Mouse (Mus musculus) hindbrain, embryonic 10.5 days (tissue): ENCODE data around the gene Lclat1. TPM values are rescaled to one million over a fixed set of nuclear protein-coding genes. Genes with fewer than 3 reads are reported as not detected.

ENCODE experiments used
- DNase-seq: peaks from one replicate; pipeline ENCODE4 v3.0.0-alpha.2; 2017; ENCODE audit warnings: low spot score
- H3K27ac ChIP-seq: fragments of 300-500 bp; sonication (generic); 2 replicates; pipeline ENCODE4 v1.5.1; 2016; ENCODE audit warnings: mild to moderate bottlenecking, moderate library complexity
- H3K27me3 ChIP-seq: fragments of 300-500 bp; sonication (generic); 2 replicates; pipeline ENCODE4 v1.6.1; 2016; ENCODE audit warnings: mild to moderate bottlenecking; ENCODE audit not compliant: poor library complexity, insufficient read depth, severe bottlenecking
- H3K36me3 ChIP-seq: fragments of 300-500 bp; sonication (generic); 2 replicates; pipeline ENCODE4 v1.6.1; 2016; ENCODE audit warnings: mild to moderate bottlenecking, moderate library complexity
- H3K4me1 ChIP-seq: fragments of 300-500 bp; sonication (generic); replicated peaks from 2 replicates; pipeline ENCODE4 v1.6.1; 2016; ENCODE audit warnings: mild to moderate bottlenecking
- H3K4me3 ChIP-seq: fragments of 300-500 bp; sonication (generic); 2 replicates; pipeline ENCODE4 v1.5.1; 2016; ENCODE audit warnings: mild to moderate bottlenecking, moderate library complexity
- H3K9me3 ChIP-seq: fragments of 300-500 bp; sonication (generic); 2 replicates; pipeline ENCODE4 v1.6.1; 2016; ENCODE audit warnings: mild to moderate bottlenecking, moderate library complexity
- WGBS: fragments of 180-500 bp; shearing (Covaris S2); methylation state at CpG from one replicate; pipeline ENCODE4 v1.1.7; 2016; 5-methylcytosine and 5-hydroxymethylcytosine counted together
- polyA plus RNA-seq: library from polyadenylated mRNA; unstranded; fragments of >200 nt; fragmentation: Nextera tagmentation; extraction: Ambion mirVana; gene quantifications from 2 replicates; pipeline ENCODE4 v1.2.1, GENCODE M21; 2016

Gene Lclat1
- polyA plus RNA-seq, 1 experiment from 2014 or later: 10.5 TPM

GRCm38 (mm10) chr17:73096484-73096883 is 11.3 kb upstream of the Lclat1 start:
- DNase-seq: peak; percentile 29
- no peaks in the 10 kb centered on the region for H3K36me3 ChIP-seq
- H3K4me3 ChIP-seq: no peak overlapping the region
- no peaks in the 10 kb centered on the region for H3K4me1 ChIP-seq
- no peak overlapping the region for H3K27ac ChIP-seq
- no peaks in the 10 kb centered on the region for H3K9me3 ChIP-seq
- 35% methylated on average over 5 of the region's 5 CpGs for WGBS
- H3K27me3 ChIP-seq: no peaks in the 10 kb centered on the region

- no peaks in the 10 kb centered on the region for H3K9me3 ChIP-seq
- DNase-seq: no peak
- 81% methylated on average over 1 of the region's 1 CpGs for WGBS
- H3K36me3 ChIP-seq: no peaks in the 10 kb centered on the region
- H3K4me3 ChIP-seq: no peak overlapping the region
- no peaks in the 10 kb centered on the region for H3K4me1 ChIP-seq
- no peak overlapping the region for H3K27ac ChIP-seq
- H3K27me3 ChIP-seq: no peaks in the 10 kb centered on the region
Observed at GRCm38 (mm10) chr17:73098636-73099035, 9.1 kb upstream of the Lclat1 start.

DNA sequence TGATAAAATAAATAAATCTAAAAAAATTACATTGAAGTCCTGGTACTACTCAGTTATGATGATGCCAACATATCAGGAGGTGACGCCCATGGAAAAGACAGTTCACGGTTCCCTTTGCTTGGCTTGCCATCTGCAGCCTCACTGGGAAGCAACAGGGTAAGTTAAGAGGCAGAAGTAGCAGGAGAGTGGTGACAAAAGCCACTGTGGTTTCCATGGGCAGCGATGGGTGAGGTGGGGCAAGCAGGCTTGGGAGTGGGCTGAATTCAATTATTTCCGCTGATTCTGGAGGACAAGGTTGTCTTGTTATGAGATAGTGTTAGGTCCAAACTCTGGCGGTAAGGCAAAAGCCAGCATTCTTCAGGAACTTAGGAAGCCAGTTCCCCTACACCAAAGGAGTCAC is 7.4 kb upstream of the Lclat1 start:
- Histone ChIP-seq H3K27ac (no peak overlapping the region), H3K4me1 (no peaks in the 10 kb centered on the region), H3K27me3 (no peaks in the 10 kb centered on the region), H3K4me3 (no peak overlapping the region), H3K36me3 (no peaks in the 10 kb centered on the region), H3K9me3 (no peaks in the 10 kb centered on the region)
- WGBS: 87% methylated on average over 5 of the region's 5 CpGs
- DNase-seq: no peak

DNA sequence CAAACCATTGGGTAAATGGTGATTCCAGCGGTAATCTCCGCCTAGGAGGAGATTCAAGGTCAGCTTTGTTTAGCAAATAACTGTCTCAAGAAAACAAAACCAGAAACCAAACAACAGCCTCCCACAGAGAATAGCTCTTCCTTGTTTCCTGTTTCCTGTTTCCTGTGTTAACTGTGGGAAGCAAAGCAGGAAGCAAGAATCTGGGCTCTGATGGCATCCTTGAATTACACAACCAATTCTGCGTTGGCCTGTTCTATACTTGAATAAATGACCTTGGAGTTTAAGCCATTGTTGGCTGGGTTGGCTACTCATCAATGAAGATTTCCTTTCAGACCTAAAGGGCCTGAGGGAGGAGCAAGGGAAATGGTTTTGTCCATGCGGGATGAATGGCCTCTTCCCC is 5.2 kb upstream of the Lclat1 start:
- Histone ChIP-seq H3K36me3 (no peaks in the 10 kb centered on the region), H3K27ac (no peak overlapping the region), H3K4me1 (peaks cover 4% of the 10 kb centered on the region; the same call in 1 of the 2 replicates), H3K4me3 (no peak overlapping the region), H3K9me3 (no peaks in the 10 kb centered on the region), H3K27me3 (no peaks in the 10 kb centered on the region)
- no peak for DNase-seq
- WGBS: 85% methylated on average over 4 of the region's 4 CpGs

DNA sequence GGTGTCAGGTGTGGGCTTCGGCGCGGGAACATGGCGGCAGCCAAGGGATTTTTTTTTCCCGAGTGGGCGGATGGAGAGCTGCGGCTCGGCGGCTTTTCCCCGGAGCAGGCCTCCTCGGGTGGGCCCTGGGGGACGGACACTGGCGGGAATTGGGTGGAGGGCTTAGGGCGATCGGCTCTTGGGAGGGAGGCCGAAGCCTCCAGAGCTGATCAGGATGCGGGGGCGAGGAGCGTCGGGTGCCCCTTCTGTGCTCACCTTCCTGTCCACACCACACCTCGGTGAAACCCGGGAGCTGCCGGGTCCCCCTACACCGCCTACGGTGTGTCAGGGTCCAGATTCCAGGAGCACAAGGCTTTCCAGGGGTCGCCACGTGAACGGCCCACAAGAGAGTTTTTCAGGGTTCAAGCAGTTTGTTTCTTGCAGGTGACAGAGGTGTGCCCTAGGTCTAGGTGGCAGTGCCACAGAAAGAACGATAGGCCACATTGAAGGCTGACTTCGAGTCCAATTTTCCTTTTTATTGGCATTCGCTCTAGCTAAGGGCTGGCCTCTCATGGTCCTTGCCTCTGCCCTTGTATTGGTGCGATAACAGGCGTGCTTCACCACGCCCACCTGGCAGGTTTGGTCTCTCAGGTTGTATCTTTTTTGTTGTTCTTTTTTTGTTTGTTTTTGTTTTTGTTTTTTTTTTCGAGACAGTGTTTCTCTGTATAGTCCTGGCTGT is 544 bp downstream of the Lclat1 start:
- no peaks in the 10 kb centered on the region for H3K36me3 ChIP-seq
- 7% methylated on average over 35 of the region's 35 CpGs for WGBS
- H3K27me3 ChIP-seq: no peaks in the 10 kb centered on the region
- DNase-seq: no peak
- H3K27ac ChIP-seq: peak overlapping the region; percentile 92
- no peaks in the 10 kb centered on the region for H3K9me3 ChIP-seq
- peak overlapping the region; percentile 92 for H3K4me3 ChIP-seq
- H3K4me1 ChIP-seq: peaks cover 23% of the 10 kb centered on the region

DNA sequence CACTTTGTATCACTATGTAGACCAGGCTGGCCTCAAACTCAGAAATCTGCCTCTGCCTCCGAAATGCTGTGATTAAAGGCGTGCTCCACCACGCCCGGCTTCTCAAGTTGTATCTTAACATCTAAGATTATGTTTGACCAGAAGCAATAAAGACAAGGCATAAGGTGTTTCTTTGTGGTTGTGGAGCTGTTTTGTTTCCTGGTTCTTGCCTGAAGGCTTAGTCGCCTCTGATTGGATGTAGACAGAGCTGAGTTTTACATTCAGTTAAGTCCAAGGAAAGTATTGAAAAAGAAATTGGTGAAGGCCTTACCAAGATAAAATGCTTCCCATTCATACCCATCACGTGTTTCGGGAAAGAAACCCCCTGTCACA is 1.1 kb downstream of the Lclat1 start:
- Histone ChIP-seq H3K9me3 (no peaks in the 10 kb centered on the region), H3K4me1 (peaks cover 23% of the 10 kb centered on the region), H3K27ac (no peak overlapping the region), H3K4me3 (peak overlapping the region; percentile 92), H3K27me3 (no peaks in the 10 kb centered on the region), H3K36me3 (no peaks in the 10 kb centered on the region)
- WGBS: 86% methylated on average over 7 of the region's 7 CpGs
- DNase-seq: no peak

GRCm38 (mm10) chr17:73112128-73112527 is 4.3 kb downstream of the Lclat1 start:
- 67% methylated on average over 7 of the region's 7 CpGs for WGBS
- Histone ChIP-seq H3K4me1 (peaks cover 23% of the 10 kb centered on the region), H3K36me3 (no peaks in the 10 kb centered on the region)

GRCm38 (mm10) chr17:73112601-73113000 is 4.8 kb downstream of the Lclat1 start:
- Histone ChIP-seq H3K4me3 (no peak overlapping the region), H3K4me1 (peaks cover 19% of the 10 kb centered on the region), H3K27ac (no peak overlapping the region), H3K36me3 (no peaks in the 10 kb centered on the region), H3K27me3 (no peaks in the 10 kb centered on the region), H3K9me3 (no peaks in the 10 kb centered on the region)
- no peak for DNase-seq
- 11% methylated on average over 6 of the region's 6 CpGs for WGBS

More at GRCm38 (mm10) chr17:73112128-73112527, 4.3 kb downstream of the Lclat1 start:
- H3K27ac ChIP-seq: no peak overlapping the region
- no peaks in the 10 kb centered on the region for H3K27me3 ChIP-seq
- DNase-seq: no peak
- H3K4me3 ChIP-seq: no peak overlapping the region
- H3K9me3 ChIP-seq: no peaks in the 10 kb centered on the region

GRCm38 (mm10) chr17:73113230-73113629 is 5.4 kb downstream of the Lclat1 start:
- no peaks in the 10 kb centered on the region for H3K27me3 ChIP-seq
- DNase-seq: no peak
- WGBS: 96% methylated on average over 4 of the region's 4 CpGs
- H3K4me3 ChIP-seq: no peak overlapping the region
- H3K9me3 ChIP-seq: no peaks in the 10 kb centered on the region
- no peaks in the 10 kb centered on the region for H3K36me3 ChIP-seq
- no peak overlapping the region for H3K27ac ChIP-seq
- peaks cover 13% of the 10 kb centered on the region for H3K4me1 ChIP-seq

GRCm38 (mm10) chr17:73118134-73118533 is 10.3 kb downstream of the Lclat1 start:
- WGBS: 87% methylated on average over 3 of the region's 3 CpGs
- DNase-seq: no peak
- no peaks in the 10 kb centered on the region for H3K4me1 ChIP-seq
- no peaks in the 10 kb centered on the region for H3K27me3 ChIP-seq
- no peak overlapping the region for H3K27ac ChIP-seq
- no peaks in the 10 kb centered on the region for H3K9me3 ChIP-seq
- no peak overlapping the region for H3K4me3 ChIP-seq
- no peaks in the 10 kb centered on the region for H3K36me3 ChIP-seq

DNA sequence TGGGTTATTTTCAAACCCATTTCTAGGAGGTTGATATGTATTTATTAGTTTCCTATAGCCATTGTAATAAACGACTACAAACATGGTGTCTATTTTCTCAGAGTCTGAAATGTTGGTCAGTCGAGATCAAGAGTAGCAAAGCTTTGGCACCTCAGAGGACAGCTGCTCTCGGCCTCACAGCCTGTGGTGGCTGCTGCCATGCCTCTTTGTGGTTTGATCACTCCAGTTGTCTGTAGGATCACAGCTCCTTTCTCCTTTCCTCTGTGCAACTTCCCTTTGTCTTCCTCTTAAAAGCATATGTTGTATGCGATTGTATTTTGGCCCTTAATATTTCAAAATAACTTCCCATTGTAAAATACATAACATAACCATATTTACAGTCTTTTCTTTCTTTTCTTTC is 10.9 kb downstream of the Lclat1 start:
- Histone ChIP-seq H3K4me3 (no peak overlapping the region), H3K27me3 (no peaks in the 10 kb centered on the region), H3K9me3 (no peaks in the 10 kb centered on the region), H3K4me1 (no peaks in the 10 kb centered on the region), H3K36me3 (no peaks in the 10 kb centered on the region), H3K27ac (no peak overlapping the region)
- no peak for DNase-seq
- 86% methylated on average over 4 of the region's 4 CpGs for WGBS

DNA sequence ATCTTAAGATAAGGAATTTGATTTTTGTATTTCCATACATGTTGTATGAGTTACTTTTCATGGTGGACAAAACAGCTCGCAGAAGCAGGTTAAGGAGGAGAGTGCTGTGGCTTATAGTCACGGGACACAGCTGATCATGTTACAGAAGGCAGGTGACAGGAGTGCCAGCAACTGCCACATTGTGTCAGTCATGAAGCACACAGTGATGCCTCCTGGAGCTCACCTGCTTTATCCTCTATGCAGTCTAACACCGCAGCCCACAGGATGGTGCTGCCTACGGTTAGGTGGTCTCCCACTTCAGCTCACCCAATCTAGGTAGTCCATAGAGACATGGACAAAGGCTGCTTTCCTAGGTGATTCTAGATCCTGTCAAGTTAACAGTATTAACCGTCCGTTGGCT is 11.4 kb downstream of the Lclat1 start:
- Histone ChIP-seq H3K4me1 (no peaks in the 10 kb centered on the region), H3K27ac (no peak overlapping the region), H3K4me3 (no peak overlapping the region), H3K27me3 (no peaks in the 10 kb centered on the region), H3K36me3 (no peaks in the 10 kb centered on the region), H3K9me3 (no peaks in the 10 kb centered on the region)
- DNase-seq: no peak
- 91% methylated on average over 6 of the region's 6 CpGs for WGBS

DNA sequence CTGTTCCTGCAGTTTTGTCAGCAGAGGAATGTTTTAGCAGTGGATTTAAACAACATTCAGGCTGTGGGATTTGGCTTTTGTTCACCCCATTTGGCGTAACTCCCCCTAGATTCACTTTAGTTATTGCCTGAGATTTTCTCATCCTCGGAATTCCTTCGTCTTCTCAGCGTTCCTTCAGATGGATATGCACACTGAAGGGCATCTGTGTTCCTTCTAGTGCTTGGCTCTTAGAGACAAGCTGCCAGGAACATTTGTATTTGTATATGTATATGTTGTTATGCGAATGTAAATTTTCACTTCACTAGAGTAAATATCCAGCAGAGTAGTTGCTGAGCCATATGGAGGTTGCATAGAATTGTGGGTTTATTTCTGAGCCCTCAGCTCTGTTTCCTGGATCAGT is 12.8 kb downstream of the Lclat1 start:
- H3K9me3 ChIP-seq: no peaks in the 10 kb centered on the region
- H3K36me3 ChIP-seq: no peaks in the 10 kb centered on the region
- DNase-seq: no peak
- WGBS: 84% methylated on average over 5 of the region's 5 CpGs
- no peaks in the 10 kb centered on the region for H3K27me3 ChIP-seq
- H3K27ac ChIP-seq: no peak overlapping the region
- no peak overlapping the region for H3K4me3 ChIP-seq
- H3K4me1 ChIP-seq: no peaks in the 10 kb centered on the region

- WGBS: 88% methylated on average over 2 of the region's 2 CpGs
- H3K4me1 ChIP-seq: no peaks in the 10 kb centered on the region
- H3K27me3 ChIP-seq: no peaks in the 10 kb centered on the region
- no peak for DNase-seq
- no peaks in the 10 kb centered on the region for H3K9me3 ChIP-seq
- H3K4me3 ChIP-seq: no peak overlapping the region
- H3K36me3 ChIP-seq: no peaks in the 10 kb centered on the region
- H3K27ac ChIP-seq: no peak overlapping the region
Observed at GRCm38 (mm10) chr17:73121726-73122125, 13.9 kb downstream of the Lclat1 start.
